Mouse (Mus musculus) urinary bladder, postnatal 25 days (tissue): ENCODE results near the gene Trnau1ap.

Experiments used
- DNase-seq: peaks from one replicate; pipeline ENCODE4 v3.0.0; 2022; ENCODE audit warnings: low spot score

The Trnau1ap gene

GRCm38 (mm10) chr4:132329115-132329834, at the start of gene Trnau1ap:
Trnau1ap (minus strand) TSS chr4:132329538.
- DNase-seq = peak; percentile 86

GRCm38 (mm10) chr4:132373820-132374219, 44.5 kb upstream of the Trnau1ap start:
- DNase-seq = no peak

- DNase-seq = no peak
Measured at GRCm38 (mm10) chr4:132369953-132370750, 40.8 kb upstream of the Trnau1ap start.

- DNase-seq = no peak
Measured at GRCm38 (mm10) chr4:132367480-132368201, 38.3 kb upstream of the Trnau1ap start.

- DNase-seq = no peak
Measured at GRCm38 (mm10) chr4:132365450-132366060, 36.2 kb upstream of the Trnau1ap start.

GRCm38 (mm10) chr4:132363487-132363886, 34.1 kb upstream of the Trnau1ap start:
- DNase-seq = no peak

- no peak for DNase-seq
Measured at GRCm38 (mm10) chr4:132359510-132359909, 30.2 kb upstream of the Trnau1ap start.

- no peak for DNase-seq
Measured at GRCm38 (mm10) chr4:132356170-132356569, 26.8 kb upstream of the Trnau1ap start.

GRCm38 (mm10) chr4:132355403-132355802, 26.1 kb upstream of the Trnau1ap start:
- DNase-seq = no peak

- peak; percentile 68 for DNase-seq
Measured at GRCm38 (mm10) chr4:132354571-132354970, 25.2 kb upstream of the Trnau1ap start.

- peak; percentile 89 for DNase-seq
Measured at GRCm38 (mm10) chr4:132353481-132353885, 24.1 kb upstream of the Trnau1ap start, which contains the start of gene Rcc1. Rcc1 (minus strand) TSS chr4:132353605.

GRCm38 (mm10) chr4:132352739-132353138, 23.4 kb upstream of the Trnau1ap start:
- no peak for DNase-seq

GRCm38 (mm10) chr4:132351401-132351800, 22.1 kb upstream of the Trnau1ap start:
- DNase-seq = no peak

GRCm38 (mm10) chr4:132350854-132351253, 21.5 kb upstream of the Trnau1ap start:
- DNase-seq = no peak

GRCm38 (mm10) chr4:132350123-132350740, 20.9 kb upstream of the Trnau1ap start:
- DNase-seq = no peak

GRCm38 (mm10) chr4:132349495-132350122, 20.3 kb upstream of the Trnau1ap start:
- DNase-seq = no peak

GRCm38 (mm10) chr4:132346661-132347060, 17.3 kb upstream of the Trnau1ap start:
- no peak for DNase-seq

- no peak for DNase-seq
Measured at GRCm38 (mm10) chr4:132346261-132346660, 16.9 kb upstream of the Trnau1ap start.

GRCm38 (mm10) chr4:132345843-132346212, 16.5 kb upstream of the Trnau1ap start:
- no peak for DNase-seq

GRCm38 (mm10) chr4:132345135-132345842, 16.0 kb upstream of the Trnau1ap start:
- DNase-seq = peak; percentile 99
